Mouse (Mus musculus) kidney, postnatal 36 days (tissue): Measurements from ENCODE around the gene Tnip2.

Experiments
- DNase-seq, 2 experiments: peaks; one replicate each; pipeline ENCODE4 v3.0.0; 2021 to 2022; ENCODE audit warnings: mixed read lengths in 2 of 2

Gene Tnip2

DNA sequence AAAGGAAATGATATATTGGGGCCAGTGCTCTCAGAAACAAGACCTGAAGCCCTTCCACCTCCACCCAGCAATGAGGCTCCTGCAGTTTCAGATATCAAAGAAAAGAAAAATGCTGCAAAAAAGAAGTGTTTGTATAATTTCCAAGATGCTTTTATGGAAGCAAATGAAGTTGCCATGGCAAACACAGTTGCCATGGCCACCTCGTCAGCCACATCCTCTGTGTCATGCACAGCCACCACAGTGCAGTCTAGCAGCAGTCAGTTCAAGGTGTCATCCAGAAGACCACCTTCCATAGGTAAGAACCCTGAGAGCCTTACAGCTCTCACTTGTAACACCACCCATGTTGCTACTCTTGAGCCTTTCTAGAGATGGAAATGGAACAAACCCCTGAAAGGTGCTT, 54.8 kb downstream of the Tnip2 start:
- DNase-seq: no peak

GRCm38 (mm10) chr5:34446207-34446606, 67.6 kb downstream of the Tnip2 start:
- no peak for DNase-seq
